Comparison of ENCODE assay signal across 10 mouse cellular contexts in the genomic region with DNA sequence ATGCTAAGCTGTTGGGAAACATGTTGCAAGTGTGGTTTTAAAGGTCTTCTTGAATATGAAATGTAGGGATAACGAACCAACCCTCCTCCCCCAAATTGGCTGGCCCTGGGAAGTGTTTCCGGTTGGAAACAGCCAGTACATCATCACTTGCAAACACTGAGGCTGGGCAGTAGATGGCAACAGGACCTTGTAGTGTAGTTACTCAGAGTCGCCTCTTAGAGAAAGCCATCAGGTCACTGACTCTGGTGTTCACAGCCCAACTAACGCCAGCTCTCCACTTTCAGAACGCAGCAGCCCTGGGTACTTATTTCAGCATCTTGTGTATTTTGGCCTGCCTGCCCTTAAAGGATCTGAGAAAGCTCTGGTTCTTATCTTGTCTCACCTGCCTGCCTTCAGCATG. TPM values are rescaled to one million over a fixed set of nuclear protein-coding genes. Genes with fewer than 3 reads are reported as not detected.
DNase-seq lines count a peak whose midpoint lies in the region; ATAC-seq and TF ChIP-seq lines count a peak whose summit lies in the region.
"Had no signal": no experiment of that assay in that cellular context is flagged by ENCODE, and none has a peak within 500 bp of the region (broad histone marks: within the 10 kb centered on the region; RNA-seq: fewer than 3 reads in every experiment).

No protein-coding gene starts in this region.

- TF ChIP-seq CTCF in midbrain, postnatal 0 days (IDR thresholded peaks at IDR 0.05), result peak; percentile 67
- TF ChIP-seq CTCF in cortical plate, adult 2 months (IDR thresholded peaks at IDR 0.05; ENCODE audit: extremely low read depth, insufficient read depth, low read length), result peak; percentile 55
- peak; percentile 68 for TF ChIP-seq CTCF in stomach, postnatal 0 days (IDR thresholded peaks at IDR 0.05; ENCODE audit: low read depth)

- DNase-seq in heart, adult 18-20 months, result peak; percentile 12 to 21
- peak; percentile 50 for DNase-seq in midbrain, postnatal 0 days (ENCODE audit: low spot score)
- peak; percentile 27 for DNase-seq in stomach, postnatal 0 days (ENCODE audit: low spot score)
- no peak for DNase-seq in ovary, postnatal 10 days (ENCODE audit: low spot score)
- no peak for DNase-seq in midbrain, embryonic 11.5 days (ENCODE audit: low spot score, missing footprints)
- DNase-seq: cerebellum, postnatal 36 days had no signal

- H3K4me2 ChIP-seq in heart, embryonic 11.5 days, result no peak overlapping the region
- H3K4me2 ChIP-seq in midbrain, postnatal 0 days (ENCODE audit: low read depth, low read length, poor library complexity, severe bottlenecking), result no peak overlapping the region
- H3K4me2 ChIP-seq in midbrain, embryonic 13.5 days (replicated peaks), result no peak overlapping the region
- H3K4me2 ChIP-seq in stomach, postnatal 0 days (replicated peaks; ENCODE audit: low read depth), result no peak overlapping the region
- no peak overlapping the region for H3K4me2 ChIP-seq in midbrain, embryonic 11.5 days
- H3K4me2 ChIP-seq: forebrain, embryonic 13.5 days had no signal

- no peak overlapping the region for H3K9ac ChIP-seq in heart, embryonic 11.5 days (ENCODE audit: low read depth, low read length)
- H3K9ac ChIP-seq in midbrain, postnatal 0 days (replicated peaks; ENCODE audit: low read length, poor library complexity, severe bottlenecking), result no peak overlapping the region
- no peak overlapping the region for H3K9ac ChIP-seq in midbrain, embryonic 13.5 days (replicated peaks)
- no peak overlapping the region for H3K9ac ChIP-seq in stomach, postnatal 0 days (ENCODE audit: low read length)
- H3K9ac ChIP-seq in midbrain, embryonic 11.5 days (ENCODE audit: low read length), result no peak overlapping the region
- H3K9ac ChIP-seq: forebrain, embryonic 13.5 days had no signal

- no peak for TF ChIP-seq EP300 in stomach, postnatal 0 days (optimal IDR thresholded peaks at IDR 0.05)

- 29% methylated on average over 5 of the region's 5 CpGs for WGBS in heart, embryonic 11.5 days (ENCODE audit: insufficient replicate concordance)
- 37% methylated on average over 5 of the region's 5 CpGs for WGBS in midbrain, postnatal 0 days
- WGBS in midbrain, embryonic 13.5 days, result 46% methylated on average over 5 of the region's 5 CpGs
- 35% methylated on average over 5 of the region's 5 CpGs for WGBS in stomach, postnatal 0 days
- WGBS in midbrain, embryonic 11.5 days, result 47% methylated on average over 5 of the region's 5 CpGs

- H3K27ac ChIP-seq in heart, embryonic 11.5 days (ENCODE audit: low read depth, low read length), result no peak overlapping the region
- no peak overlapping the region for H3K27ac ChIP-seq in midbrain, postnatal 0 days (ENCODE audit: low read depth, low read length)
- no peak overlapping the region for H3K27ac ChIP-seq in midbrain, embryonic 13.5 days
- H3K27ac ChIP-seq in cortical plate, adult 2 months (ENCODE audit: insufficient read depth, low read length), result no peak overlapping the region
- no peak overlapping the region for H3K27ac ChIP-seq in stomach, postnatal 0 days (replicated peaks)
- no peak overlapping the region for H3K27ac ChIP-seq in midbrain, embryonic 11.5 days (ENCODE audit: low read depth, low read length)
- H3K27ac ChIP-seq: forebrain, embryonic 13.5 days had no signal

- no peak for ATAC-seq in heart, embryonic 11.5 days (replicated peaks; ENCODE audit: insufficient number of reproducible peaks, low FRiP score, low TSS enrichment)
- no peak for ATAC-seq in midbrain, postnatal 0 days (ENCODE audit: low FRiP score)
- ATAC-seq in midbrain, embryonic 13.5 days, result no peak
- ATAC-seq in stomach, postnatal 0 days (ENCODE audit: low FRiP score, low TSS enrichment), result 0 out of 2 replicates have a peak, but pooled peaks have one; percentile 70
- ATAC-seq in midbrain, embryonic 11.5 days (ENCODE audit: low FRiP score), result no peak
- ATAC-seq: forebrain, embryonic 13.5 days had no signal

- no peaks in the 10 kb centered on the region for H3K9me3 ChIP-seq in heart, embryonic 11.5 days (replicated peaks; ENCODE audit: control insufficient read depth, low read length)
- no peaks in the 10 kb centered on the region for H3K9me3 ChIP-seq in midbrain, postnatal 0 days (ENCODE audit: low read length)
- H3K9me3 ChIP-seq in midbrain, embryonic 13.5 days, result no peaks in the 10 kb centered on the region
- no peaks in the 10 kb centered on the region for H3K9me3 ChIP-seq in stomach, postnatal 0 days (ENCODE audit: control insufficient read depth, low read length)
- H3K9me3 ChIP-seq in midbrain, embryonic 11.5 days (ENCODE audit: control insufficient read depth, low read length), result no peaks in the 10 kb centered on the region
- H3K9me3 ChIP-seq: forebrain, embryonic 13.5 days had no signal

- no peaks in the 10 kb centered on the region for H3K4me1 ChIP-seq in heart, embryonic 11.5 days (ENCODE audit: control insufficient read depth, insufficient read depth, low read length)
- no peaks in the 10 kb centered on the region for H3K4me1 ChIP-seq in midbrain, postnatal 0 days (ENCODE audit: insufficient read depth, low read length)
- no peaks in the 10 kb centered on the region for H3K4me1 ChIP-seq in midbrain, embryonic 13.5 days (replicated peaks)
- H3K4me1 ChIP-seq in cortical plate, adult 2 months (ENCODE audit: control insufficient read depth, insufficient read depth, low read length), result no peaks in the 10 kb centered on the region
- H3K4me1 ChIP-seq in stomach, postnatal 0 days (replicated peaks; ENCODE audit: control insufficient read depth, insufficient read depth), result no peaks in the 10 kb centered on the region
- no peaks in the 10 kb centered on the region for H3K4me1 ChIP-seq in midbrain, embryonic 11.5 days (ENCODE audit: control insufficient read depth, insufficient read depth, low read length)
- H3K4me1 ChIP-seq: forebrain, embryonic 13.5 days had no signal

- TF ChIP-seq POLR2A in cortical plate, adult 2 months (IDR thresholded peaks at IDR 0.05; ENCODE audit: extremely low read depth, insufficient read depth, low read length), result no peak

- no peak overlapping the region for H3K4me3 ChIP-seq in heart, embryonic 11.5 days (ENCODE audit: low read depth, low read length)
- no peak overlapping the region for H3K4me3 ChIP-seq in midbrain, postnatal 0 days (ENCODE audit: low read depth, low read length)
- H3K4me3 ChIP-seq in midbrain, embryonic 13.5 days (replicated peaks), result no peak overlapping the region
- no peak overlapping the region for H3K4me3 ChIP-seq in cortical plate, adult 2 months (ENCODE audit: insufficient read depth, low read length)
- H3K4me3 ChIP-seq in stomach, postnatal 0 days (ENCODE audit: low read depth, low read length), result no peak overlapping the region
- no peak overlapping the region for H3K4me3 ChIP-seq in midbrain, embryonic 11.5 days (ENCODE audit: low read depth, low read length)
- H3K4me3 ChIP-seq: forebrain, embryonic 13.5 days had no signal

- no peaks in the 10 kb centered on the region for H3K27me3 ChIP-seq in heart, embryonic 11.5 days (ENCODE audit: control insufficient read depth, insufficient read depth, low read length)
- no peaks in the 10 kb centered on the region for H3K27me3 ChIP-seq in midbrain, postnatal 0 days (ENCODE audit: insufficient read depth, low read length)
- no peaks in the 10 kb centered on the region for H3K27me3 ChIP-seq in midbrain, embryonic 13.5 days
- H3K27me3 ChIP-seq in stomach, postnatal 0 days (ENCODE audit: control insufficient read depth, insufficient read depth, low read length), result no peaks in the 10 kb centered on the region
- no peaks in the 10 kb centered on the region for H3K27me3 ChIP-seq in midbrain, embryonic 11.5 days (ENCODE audit: control insufficient read depth, insufficient read depth, low read length)
- H3K27me3 ChIP-seq: forebrain, embryonic 13.5 days had no signal

- no peaks in the 10 kb centered on the region for H3K36me3 ChIP-seq in heart, embryonic 11.5 days (ENCODE audit: control insufficient read depth, insufficient read depth, low read length)
- no peaks in the 10 kb centered on the region for H3K36me3 ChIP-seq in midbrain, postnatal 0 days (ENCODE audit: insufficient read depth, low read length)
- no peaks in the 10 kb centered on the region for H3K36me3 ChIP-seq in midbrain, embryonic 13.5 days
- no peaks in the 10 kb centered on the region for H3K36me3 ChIP-seq in stomach, postnatal 0 days (ENCODE audit: control insufficient read depth, insufficient read depth, low read length)
- H3K36me3 ChIP-seq in midbrain, embryonic 11.5 days (ENCODE audit: control insufficient read depth, insufficient read depth, low read length), result no peaks in the 10 kb centered on the region

RNA-seq across cellular contexts. Expression of a gene that starts 28.2 kb away (rescaled TPM):
- total RNA-seq in heart, adult 18-20 months (2021), result 10 to 100 TPM; 18.1 to 19.4 TPM
- 67.0 and 73.8 TPM in 2 replicates for polyA plus RNA-seq in heart, embryonic 11.5 days (2014; fragmentation: Nextera tagmentation; extraction: Ambion mirVana)
- 13.4 and 17.9 TPM in 2 replicates for total RNA-seq in midbrain, postnatal 0 days (2014; rRNA removed)
- 40.7 and 48.0 TPM in 2 replicates for polyA plus RNA-seq in midbrain, postnatal 0 days (2015; fragmentation: Nextera tagmentation; extraction: Ambion mirVana)
- polyA plus RNA-seq in midbrain, embryonic 13.5 days (2015; fragmentation: Nextera tagmentation; extraction: Ambion mirVana), result 39.4 and 46.3 TPM in 2 replicates
- polyA plus RNA-seq in cortical plate, adult 2 months (2012; rRNA removed), result 12.2 and 12.3 TPM in 2 replicates
- polyA plus RNA-seq in stomach, postnatal 0 days (2015; fragmentation: Nextera tagmentation; extraction: Ambion mirVana), result 24.9 and 29.0 TPM in 2 replicates
- polyA plus RNA-seq in midbrain, embryonic 11.5 days (2014; fragmentation: Nextera tagmentation; extraction: Ambion mirVana), result 43.8 and 48.9 TPM in 2 replicates

RNA-seq across cellular contexts. Expression of a gene that starts 31.6 kb away (rescaled TPM):
- total RNA-seq in heart, adult 18-20 months (2021), result 10 to 100 TPM; 33.3 to 37.5 TPM
- polyA plus RNA-seq in heart, embryonic 11.5 days (2014; fragmentation: Nextera tagmentation; extraction: Ambion mirVana), result 13.6 and 13.9 TPM in 2 replicates
- 64.6 and 69.4 TPM in 2 replicates for total RNA-seq in midbrain, postnatal 0 days (2014; rRNA removed)
- 29.2 and 30.0 TPM in 2 replicates for polyA plus RNA-seq in midbrain, postnatal 0 days (2015; fragmentation: Nextera tagmentation; extraction: Ambion mirVana)
- 26.3 and 27.9 TPM in 2 replicates for polyA plus RNA-seq in midbrain, embryonic 13.5 days (2015; fragmentation: Nextera tagmentation; extraction: Ambion mirVana)
- polyA plus RNA-seq in cortical plate, adult 2 months (2012; rRNA removed), result 49.0 and 49.2 TPM in 2 replicates
- polyA plus RNA-seq in stomach, postnatal 0 days (2015; fragmentation: Nextera tagmentation; extraction: Ambion mirVana), result 32.7 and 37.6 TPM in 2 replicates
- 36.5 and 38.1 TPM in 2 replicates for polyA plus RNA-seq in midbrain, embryonic 11.5 days (2014; fragmentation: Nextera tagmentation; extraction: Ambion mirVana)

Comparison
In these comparisons a context has a peak if more than half of its experiments do, and no peak if none do; other contexts are left out.
1. DNase-seq: peak in heart, adult 18-20 months (2 of 2), midbrain, postnatal 0 days (single experiment) and stomach, postnatal 0 days (single experiment); none in ovary, postnatal 10 days (single experiment) and midbrain, embryonic 11.5 days (single experiment).
2. Peak in every context shown above with its lines, with median percentiles within 50 percentile points of each other: CTCF ChIP-seq.